Mouse (Mus musculus) G1E (cell line): Measurements from ENCODE around the gene Crocc. TPM values are rescaled to one million over a fixed set of nuclear protein-coding genes. Genes with fewer than 3 reads are reported as not detected.

Experiments used
- ATAC-seq: 2 replicates; pipeline ENCODE4 v1.8.0; 2016; ENCODE audit warnings: mild to moderate bottlenecking; ENCODE audit not compliant: insufficient number of reproducible peaks, poor library complexity, low FRiP score, severe bottlenecking; ENCODE audit errors: extremely low read depth
- DNase-seq: peaks from one replicate; pipeline ENCODE4 v3.0.0; 2012; ENCODE audit warnings: low spot score
- H3K27me3 ChIP-seq: 2 replicates; pipeline ENCODE4 v1.6.1; 2012; ENCODE audit warnings: mild to moderate bottlenecking, low read length, inconsistent platforms; ENCODE audit not compliant: insufficient read depth
- H3K36me3 ChIP-seq: replicated peaks from 2 replicates; pipeline ENCODE3; 2012; ENCODE audit warnings: mild to moderate bottlenecking, inconsistent platforms
- H3K4me1 ChIP-seq: 2 replicates; pipeline ENCODE4 v1.6.1; 2012; ENCODE audit warnings: low read depth, low read length, inconsistent platforms, mixed read lengths; ENCODE audit not compliant: insufficient read depth
- H3K4me3 ChIP-seq: 2 replicates; pipeline ENCODE4 v1.5.1; 2012; ENCODE audit warnings: low read depth, mild to moderate bottlenecking, inconsistent platforms, low read length, moderate library complexity, mixed read lengths
- H3K9me3 ChIP-seq: replicated peaks from 2 replicates; pipeline ENCODE4 v1.6.1; 2012; ENCODE audit warnings: inconsistent platforms
- CTCF ChIP-seq: IDR thresholded peaks from 2 replicates; pipeline ENCODE4 v1.5.1; 2012; ENCODE audit warnings: low read depth, low read length, inconsistent platforms, mixed read lengths
- GATA1 ChIP-seq: IDR thresholded peaks from 2 replicates; pipeline ENCODE4 v1.6.1; 2012; ENCODE audit warnings: borderline replicate concordance, low read length, inconsistent platforms, mixed read lengths
- GATA2 ChIP-seq: IDR thresholded peaks from 2 replicates; pipeline ENCODE4 v1.6.1; 2012; ENCODE audit warnings: low read depth, low read length, inconsistent platforms, borderline replicate concordance
- POLR2AphosphoS5 ChIP-seq: IDR thresholded peaks from 2 replicates; pipeline ENCODE4 v1.6.1; 2012; ENCODE audit warnings: low read depth, low read length, inconsistent platforms; ENCODE audit not compliant: insufficient replicate concordance
- TAL1 ChIP-seq: conservative IDR thresholded peaks from 2 replicates; pipeline ENCODE4 v1.6.1; 2012; ENCODE audit warnings: low read depth, low read length, inconsistent platforms, mixed read lengths
- polyA plus RNA-seq: library from polyadenylated mRNA; stranded (reverse); fragments of >175 nt; gene quantifications from 2 replicates; pipeline ENCODE4 v1.2.3, GENCODE M21; 2012
- total RNA-seq, 2 experiments: library from RNA; stranded (forward) in 1 of 2; stranded (reverse) in 1 of 2; fragments of 200-1000 nt in 1 of 2; fragments of >200 nt in 1 of 2; fragmentation: Nextera tagmentation in 1 of 2; gene quantifications; 2 replicates each; pipeline ENCODE4 v1.2.3; 2014 to 2017

Crocc gene
- total and polyA plus RNA-seq, 3 experiments: 1.7 to 5.3 (median 3.4) TPM

DNA sequence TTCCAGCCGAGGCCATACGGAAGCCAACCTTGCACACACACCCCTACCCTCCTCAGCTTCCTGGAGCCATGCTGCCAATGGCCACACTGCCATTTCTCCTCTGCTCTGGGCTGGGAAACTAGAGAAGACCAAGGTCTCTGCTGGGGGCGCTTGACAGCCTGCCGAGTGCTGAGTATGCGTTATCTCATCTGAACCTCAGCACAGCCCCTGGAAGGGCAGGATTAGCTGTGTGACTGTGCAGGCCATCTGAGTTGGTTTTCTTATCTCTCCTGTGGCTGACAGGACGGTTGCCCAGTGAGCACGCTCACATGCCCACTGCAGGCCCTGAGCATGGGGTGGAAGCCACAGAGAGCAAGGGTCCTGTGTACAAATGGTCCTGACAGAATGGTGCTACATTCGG, 8.3 kb upstream of the Crocc start:
- H3K4me1 ChIP-seq: peaks cover 49% of the 10 kb centered on the region
- DNase-seq: peak; percentile 56
- ATAC-seq: peak; percentile 83
- H3K36me3 ChIP-seq: peaks cover 94% of the 10 kb centered on the region
- no peaks in the 10 kb centered on the region for H3K9me3 ChIP-seq
- no peak for TF ChIP-seq GATA2
- no peak for TF ChIP-seq GATA1
- no peak for TF ChIP-seq CTCF
- TF ChIP-seq POLR2AphosphoS5: no peak
- no peak for TF ChIP-seq TAL1
- no peaks in the 10 kb centered on the region for H3K27me3 ChIP-seq
- H3K4me3 ChIP-seq: peak overlapping the region; percentile 51; the same call in 1 of the 2 replicates

DNA sequence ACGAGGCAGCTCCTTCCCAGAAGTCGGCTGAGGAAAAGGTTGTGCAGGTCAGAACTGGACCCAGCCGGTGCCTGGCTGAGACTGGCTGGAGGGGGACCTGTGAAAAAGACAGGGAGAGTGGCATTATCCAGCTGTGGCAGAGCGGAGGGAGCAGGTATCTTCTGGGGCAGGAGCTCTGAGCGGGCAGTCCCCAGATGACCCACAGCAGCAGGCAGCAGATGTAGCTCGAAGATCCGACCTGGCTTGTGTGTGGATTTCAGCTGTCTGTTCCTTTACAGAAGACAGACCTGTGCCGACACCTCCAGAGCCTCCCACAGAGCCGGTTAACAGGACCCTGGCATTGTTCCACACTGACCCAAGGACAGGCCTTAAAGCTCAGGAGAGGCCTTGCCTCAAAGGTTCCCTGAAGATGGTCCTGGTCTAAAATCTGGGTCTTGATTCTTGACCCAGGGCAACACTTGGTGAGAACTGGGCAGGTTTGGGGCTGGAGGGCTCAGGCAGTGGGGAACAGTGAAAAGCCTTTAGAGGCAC, 7.2 kb upstream of the Crocc start:
- no peak overlapping the region for H3K4me3 ChIP-seq
- DNase-seq (no peak), ATAC-seq (no peak)
- H3K36me3 ChIP-seq: peaks cover 83% of the 10 kb centered on the region
- TF ChIP-seq GATA1 (no peak), TAL1 (no peak), GATA2 (no peak), CTCF (no peak), POLR2AphosphoS5 (no peak)
- peaks cover 44% of the 10 kb centered on the region for H3K4me1 ChIP-seq
- no peaks in the 10 kb centered on the region for H3K27me3 ChIP-seq
- H3K9me3 ChIP-seq: no peaks in the 10 kb centered on the region

DNA sequence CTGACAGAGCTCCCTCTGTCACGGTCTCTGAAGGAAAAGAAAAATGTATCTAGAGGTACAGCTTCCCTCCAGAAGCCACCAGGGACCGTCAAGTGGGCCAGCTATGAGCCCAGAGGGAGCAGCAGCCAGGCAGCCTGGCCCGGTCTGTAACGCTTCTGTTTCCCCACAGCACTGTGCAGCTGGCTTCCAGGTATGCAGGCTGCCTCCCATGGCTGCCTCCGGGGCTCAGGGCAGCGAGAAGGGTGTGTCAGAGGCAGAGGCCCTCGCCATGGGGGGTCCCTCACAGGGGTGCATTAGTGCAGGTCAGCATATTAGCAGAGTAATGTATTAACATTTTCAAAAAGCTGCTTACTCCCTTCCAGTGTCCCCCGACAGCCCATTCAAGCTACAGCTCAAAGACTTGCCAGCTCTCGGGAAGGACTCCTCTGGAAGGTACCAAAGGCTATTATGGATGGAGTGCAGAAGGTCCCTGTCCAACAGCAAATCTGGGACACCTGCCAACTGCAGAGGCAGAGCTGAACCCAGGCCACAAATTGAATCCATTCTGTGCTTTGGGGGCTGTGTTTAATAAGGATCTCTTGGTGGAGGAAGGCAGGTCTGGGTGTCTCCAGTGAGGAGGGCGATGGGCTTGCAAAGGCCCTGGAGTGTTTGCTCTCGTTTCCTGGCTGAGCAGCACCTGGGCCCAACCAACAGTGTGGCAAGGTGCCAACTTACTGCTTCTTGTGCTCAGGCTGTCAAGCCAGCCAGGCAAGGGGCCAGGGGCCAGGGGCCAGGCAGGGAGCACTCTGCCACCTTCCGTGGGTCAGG, 6.6 kb upstream of the Crocc start:
- TF ChIP-seq GATA2: no peak
- no peak for TF ChIP-seq TAL1
- no peak for TF ChIP-seq CTCF
- TF ChIP-seq GATA1: no peak
- no peak for TF ChIP-seq POLR2AphosphoS5
- DNase-seq: no peak
- peaks cover 43% of the 10 kb centered on the region for H3K4me1 ChIP-seq
- H3K9me3 ChIP-seq: no peaks in the 10 kb centered on the region
- no peak overlapping the region for H3K4me3 ChIP-seq
- ATAC-seq: no peak
- peaks cover 76% of the 10 kb centered on the region for H3K36me3 ChIP-seq
- H3K27me3 ChIP-seq: no peaks in the 10 kb centered on the region

DNA sequence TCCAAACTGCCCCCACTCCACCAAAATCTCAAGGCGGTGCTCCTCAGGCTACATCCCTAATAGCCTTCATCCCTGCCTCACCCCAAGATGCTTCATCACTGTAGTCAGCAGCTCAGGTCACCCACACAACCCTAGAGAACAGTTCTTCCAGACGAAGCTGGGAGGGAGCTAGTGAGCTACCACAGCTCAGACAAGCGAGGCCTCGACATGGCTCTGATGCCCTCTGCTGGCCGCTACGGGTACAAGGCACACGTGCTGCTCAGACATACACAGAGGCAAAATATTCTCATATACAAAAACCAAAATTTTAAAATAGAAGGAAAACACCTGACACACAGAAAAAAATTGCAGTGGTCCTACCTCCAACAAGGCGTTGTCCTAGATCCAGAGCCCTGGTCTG, 4.8 kb upstream of the Crocc start:
- Histone ChIP-seq H3K4me3 (no peak overlapping the region), H3K27me3 (no peaks in the 10 kb centered on the region), H3K4me1 (peaks cover 40% of the 10 kb centered on the region), H3K9me3 (no peaks in the 10 kb centered on the region), H3K36me3 (peaks cover 58% of the 10 kb centered on the region)
- DNase-seq: peak; percentile 76
- peak; percentile 43 for ATAC-seq
- TF ChIP-seq POLR2AphosphoS5: no peak
- TF ChIP-seq GATA1: no peak
- peak; percentile 53 for TF ChIP-seq CTCF

DNA sequence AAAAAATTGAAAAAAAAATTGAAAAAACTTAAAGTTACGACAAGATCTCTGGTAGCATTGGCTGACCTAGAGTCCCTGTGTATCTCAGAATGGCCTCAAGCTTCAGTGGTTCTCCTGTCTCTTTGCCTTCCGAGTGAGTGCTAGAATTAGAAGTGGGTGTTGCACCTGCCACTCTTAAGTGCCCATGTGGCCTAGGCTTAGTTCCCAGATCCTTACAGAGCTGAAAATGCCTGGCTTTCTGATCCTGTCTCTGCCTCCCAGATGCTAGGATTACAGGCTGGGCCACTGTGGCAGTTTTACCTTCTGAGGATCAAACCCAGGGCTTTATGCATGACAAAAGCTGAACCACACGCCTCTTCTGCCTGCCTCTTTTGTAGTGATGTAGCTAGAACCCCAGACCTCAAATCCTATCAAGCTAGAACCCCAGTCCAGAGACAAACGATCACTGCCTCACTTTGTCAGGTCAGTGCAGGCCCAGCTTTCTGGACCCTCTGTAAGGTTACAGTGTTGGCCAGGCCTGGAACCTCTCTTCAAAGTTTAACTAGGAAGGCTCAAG, 3.8 kb upstream of the Crocc start:
- peaks cover 49% of the 10 kb centered on the region for H3K36me3 ChIP-seq

DNA sequence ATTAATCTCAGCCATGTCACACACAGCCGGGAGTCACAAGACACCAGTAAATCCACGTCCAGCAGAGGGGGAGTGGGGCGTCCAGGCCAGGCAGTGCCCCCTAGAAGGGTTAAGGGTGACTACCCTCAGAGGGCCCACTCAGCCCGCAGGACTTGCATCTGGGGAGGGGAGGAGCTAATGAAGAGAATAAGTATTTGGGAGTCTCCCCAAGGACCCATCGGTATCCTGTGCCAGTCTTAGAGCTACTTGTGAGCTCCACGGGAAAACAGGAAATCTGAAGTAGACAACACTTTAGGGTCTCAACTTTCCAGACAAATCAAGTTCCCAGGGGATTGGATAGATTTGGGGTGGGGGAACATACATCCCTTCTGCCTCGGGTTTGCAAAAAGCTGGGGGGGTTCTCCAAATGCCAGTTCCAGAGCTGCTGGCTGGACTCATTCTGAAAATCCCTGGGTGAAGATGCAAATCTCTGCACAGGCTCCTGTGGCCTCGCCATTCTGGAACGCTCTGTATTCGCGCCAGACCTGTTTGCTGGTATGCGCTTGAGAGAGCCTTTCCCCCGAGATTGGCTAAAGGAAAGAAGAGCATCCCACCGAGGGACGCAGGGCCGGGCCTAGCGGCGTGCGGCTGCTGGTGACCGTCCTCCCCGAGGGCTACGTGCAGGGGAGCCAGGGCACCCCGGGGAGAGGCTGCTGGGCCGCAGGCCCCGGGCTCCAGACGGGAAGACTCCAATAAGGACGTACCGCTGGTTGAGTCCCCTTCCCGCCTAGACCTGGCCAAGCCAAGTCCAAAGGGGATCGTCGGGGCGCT, 529 bp downstream of the Crocc start:
- peak overlapping the region; percentile 75 for H3K4me3 ChIP-seq
- ATAC-seq (no peak), DNase-seq (no peak)
- peaks cover 14% of the 10 kb centered on the region for H3K4me1 ChIP-seq
- H3K9me3 ChIP-seq: no peaks in the 10 kb centered on the region
- TF ChIP-seq TAL1 (no peak), CTCF (no peak), POLR2AphosphoS5 (no peak), GATA2 (no peak), GATA1 (no peak)
- peaks cover 11% of the 10 kb centered on the region for H3K36me3 ChIP-seq
- no peaks in the 10 kb centered on the region for H3K27me3 ChIP-seq

More for the DNA sequence above, 3.8 kb upstream of the Crocc start:
- DNase-seq: no peak
- TF ChIP-seq CTCF: no peak
- no peak for TF ChIP-seq POLR2AphosphoS5
- no peak for TF ChIP-seq GATA1
- no peak for TF ChIP-seq TAL1
- TF ChIP-seq GATA2: no peak
- H3K4me1 ChIP-seq: peaks cover 37% of the 10 kb centered on the region
- H3K4me3 ChIP-seq: no peak overlapping the region
- no peak for ATAC-seq
- H3K9me3 ChIP-seq: no peaks in the 10 kb centered on the region
- H3K27me3 ChIP-seq: no peaks in the 10 kb centered on the region
